Mouse (Mus musculus): ENCODE results near the gene Col4a1. TPM values are rescaled to one million over a fixed set of nuclear protein-coding genes. Genes with fewer than 3 reads are reported as not detected.

Col4a1 gene
- total RNA-seq, 1 experiment from 2014 or later = not detected

GRCm38 (mm10) chr8:11307451-11307850, 5.2 kb downstream of the Col4a1 start:
- ATAC-seq (ENCODE audit: extremely low read depth, insufficient number of reproducible peaks, low FRiP score, poor library complexity, severe bottlenecking) = no peak

GRCm38 (mm10) chr8:11305539-11305938, 7.1 kb downstream of the Col4a1 start:
- ATAC-seq (ENCODE audit: extremely low read depth, insufficient number of reproducible peaks, low FRiP score, poor library complexity, severe bottlenecking) = no peak

DNA sequence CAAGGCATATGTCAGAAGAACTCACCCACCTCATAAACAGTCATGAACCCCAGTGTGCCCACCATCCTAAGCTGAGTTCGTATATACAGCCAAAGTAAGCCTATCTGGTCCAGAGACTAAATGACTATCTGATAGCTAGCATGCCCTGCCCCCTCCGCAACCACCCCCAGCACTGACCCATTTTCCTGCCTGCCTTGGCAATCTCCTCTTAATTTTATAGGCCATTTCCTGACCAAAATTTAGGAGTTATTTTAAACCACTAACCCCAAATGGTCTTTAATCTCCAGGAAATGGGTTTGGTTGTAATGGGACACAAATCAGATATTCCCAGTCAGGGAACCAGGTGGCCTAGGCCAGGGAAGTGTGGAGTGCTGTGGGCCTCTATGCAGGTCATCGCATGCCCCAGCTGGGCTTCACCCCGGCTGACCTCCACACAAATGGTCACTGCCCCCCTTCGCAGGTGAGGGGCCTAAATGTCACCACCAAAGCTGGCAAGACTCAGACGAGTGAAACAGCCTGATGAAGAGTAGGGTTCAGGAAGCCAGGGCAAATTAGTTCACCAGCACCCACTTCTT, 8.5 kb downstream of the Col4a1 start:
- ATAC-seq (ENCODE audit: extremely low read depth, insufficient number of reproducible peaks, low FRiP score, poor library complexity, severe bottlenecking) = no peak

- no peak for ATAC-seq (ENCODE audit: extremely low read depth, insufficient number of reproducible peaks, low FRiP score, poor library complexity, severe bottlenecking)
Observed at GRCm38 (mm10) chr8:11300436-11300835, 12.2 kb downstream of the Col4a1 start.

DNA sequence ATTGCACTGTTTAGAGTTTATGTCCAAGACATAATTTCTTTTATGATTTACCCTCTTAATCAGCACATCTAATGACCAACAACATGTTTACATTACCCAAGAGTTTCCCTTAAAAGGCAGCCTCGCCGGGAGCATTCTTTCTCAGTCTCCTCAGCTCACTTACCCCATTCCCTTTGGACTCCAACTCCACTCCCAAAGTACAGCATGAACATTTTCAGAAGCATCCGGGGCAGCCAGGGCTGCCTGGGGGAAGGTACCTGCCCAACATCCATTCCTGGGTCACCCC, 13.4 kb downstream of the Col4a1 start:
- no peak for ATAC-seq (ENCODE audit: extremely low read depth, insufficient number of reproducible peaks, low FRiP score, poor library complexity, severe bottlenecking)

DNA sequence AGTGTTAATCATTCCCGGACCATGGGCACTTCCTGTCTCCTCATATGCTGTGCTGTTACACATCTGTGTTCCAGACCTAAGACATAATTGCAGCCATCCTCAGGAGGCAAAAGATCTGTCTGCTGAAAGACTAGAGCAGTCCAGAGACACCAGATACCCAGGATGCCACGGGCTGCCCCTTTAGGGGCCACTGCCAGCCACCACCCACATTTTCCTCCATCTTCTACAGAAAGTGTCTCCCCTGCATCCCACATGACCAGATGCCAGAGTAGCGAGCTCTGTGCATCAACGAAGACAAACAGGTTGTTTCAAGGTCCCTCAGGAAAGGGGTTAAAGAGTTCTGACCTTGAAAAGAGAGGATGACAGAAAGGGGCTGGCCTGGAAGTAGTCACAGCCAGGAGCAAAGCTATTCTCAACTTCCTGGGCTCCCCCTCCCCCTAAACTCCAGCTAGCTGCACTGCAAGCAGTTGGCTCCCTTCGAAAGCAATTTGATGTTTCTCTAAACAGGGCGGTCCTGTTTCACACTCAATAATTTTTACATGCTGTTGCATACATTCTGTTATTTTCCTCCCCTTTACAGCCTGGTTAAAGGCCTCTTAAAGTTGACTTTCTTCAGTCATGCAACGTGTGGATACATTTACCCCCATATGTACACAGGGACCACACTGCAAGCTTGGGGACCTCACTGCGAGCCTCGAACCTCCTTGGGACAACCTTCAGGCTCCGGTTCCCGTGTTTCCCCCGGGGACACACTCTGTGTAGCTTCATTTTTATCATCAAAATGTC, 13.9 kb downstream of the Col4a1 start:
- ATAC-seq (ENCODE audit: extremely low read depth, insufficient number of reproducible peaks, low FRiP score, poor library complexity, severe bottlenecking) = no peak

GRCm38 (mm10) chr8:11297141-11297838, 15.3 kb downstream of the Col4a1 start:
- no peak for ATAC-seq (ENCODE audit: extremely low read depth, insufficient number of reproducible peaks, low FRiP score, poor library complexity, severe bottlenecking)

DNA sequence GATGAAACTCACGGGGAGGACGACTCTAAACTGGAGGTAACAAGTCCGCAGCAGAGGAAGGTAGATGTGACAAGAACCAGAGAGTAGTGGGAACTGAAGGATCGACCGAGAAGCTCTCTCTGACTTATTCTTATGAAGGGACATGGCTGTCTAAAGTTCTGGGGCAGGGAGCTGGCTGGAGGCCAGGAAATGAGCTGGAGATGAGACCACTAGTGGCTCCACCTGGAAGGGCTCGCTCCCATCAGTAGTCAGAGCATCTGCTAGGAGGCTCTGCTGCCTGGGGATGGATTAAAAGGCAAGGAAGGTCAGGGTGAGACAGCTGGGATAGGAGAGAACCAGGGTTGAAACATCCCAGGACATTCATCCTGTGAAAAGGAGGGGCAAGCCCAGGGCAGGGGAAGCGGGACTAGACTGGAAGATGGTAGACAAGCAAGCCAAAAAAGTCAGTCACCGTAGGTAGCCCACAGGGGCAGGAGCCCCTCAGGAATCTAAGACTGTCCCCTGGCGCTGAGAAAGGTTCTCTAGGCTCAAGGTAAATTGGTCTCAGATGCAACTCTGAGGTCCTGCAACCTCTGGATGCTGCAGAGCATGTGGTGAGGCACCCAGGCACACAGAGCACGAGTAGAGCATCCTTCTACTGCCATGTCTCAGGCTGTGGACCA, 16.2 kb downstream of the Col4a1 start:
- ATAC-seq (ENCODE audit: extremely low read depth, insufficient number of reproducible peaks, low FRiP score, poor library complexity, severe bottlenecking) = no peak

- ATAC-seq (ENCODE audit: extremely low read depth, insufficient number of reproducible peaks, low FRiP score, poor library complexity, severe bottlenecking) = no peak
Observed at GRCm38 (mm10) chr8:11292611-11293010, 20.0 kb downstream of the Col4a1 start.

DNA sequence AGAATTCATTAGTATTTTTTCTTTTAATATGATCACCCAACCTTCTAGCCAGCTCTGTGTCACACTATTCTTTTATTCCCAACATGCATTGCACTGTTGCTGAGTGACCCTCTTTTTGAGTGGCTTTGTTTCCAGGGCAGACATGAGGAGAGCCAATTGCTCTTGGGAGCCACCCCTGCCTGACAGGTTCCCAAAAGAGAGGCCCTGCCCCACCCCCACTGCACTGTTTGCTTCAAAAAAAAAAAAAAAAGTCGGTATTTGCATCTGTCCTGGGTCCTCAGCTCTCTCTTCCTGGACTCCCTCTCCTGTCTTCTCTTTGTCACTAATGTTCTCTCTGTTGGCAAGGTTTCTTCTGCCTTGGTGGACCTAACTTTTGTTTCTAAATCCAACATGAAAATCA, 22.1 kb downstream of the Col4a1 start:
- no peak for ATAC-seq (ENCODE audit: extremely low read depth, insufficient number of reproducible peaks, low FRiP score, poor library complexity, severe bottlenecking)

- ATAC-seq (ENCODE audit: extremely low read depth, insufficient number of reproducible peaks, low FRiP score, poor library complexity, severe bottlenecking) = no peak
Observed at GRCm38 (mm10) chr8:11288286-11288685, 24.3 kb downstream of the Col4a1 start.

GRCm38 (mm10) chr8:11287139-11287538, 25.5 kb downstream of the Col4a1 start:
- ATAC-seq (ENCODE audit: extremely low read depth, insufficient number of reproducible peaks, low FRiP score, poor library complexity, severe bottlenecking) = no peak

DNA sequence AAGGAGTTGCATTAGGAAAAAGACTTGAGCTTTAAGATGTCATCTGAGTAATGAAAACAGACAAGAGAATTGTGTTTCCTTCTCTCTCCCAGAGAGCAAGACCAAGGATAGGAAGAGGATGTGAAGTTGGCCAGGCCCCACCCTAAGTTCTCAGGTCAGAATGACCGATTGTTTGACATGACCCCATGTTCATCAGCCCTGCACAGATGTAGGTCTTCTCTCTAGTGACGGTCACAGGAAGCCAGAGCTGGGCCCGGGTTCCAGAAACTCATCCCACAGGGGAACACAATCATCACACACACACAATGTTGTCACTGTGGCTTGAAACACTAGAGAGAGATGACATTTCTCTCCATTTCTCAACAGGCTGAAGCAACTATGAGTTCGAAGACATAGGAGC, 27.2 kb downstream of the Col4a1 start:
- ATAC-seq (ENCODE audit: extremely low read depth, insufficient number of reproducible peaks, low FRiP score, poor library complexity, severe bottlenecking) = no peak

- ATAC-seq (ENCODE audit: extremely low read depth, insufficient number of reproducible peaks, low FRiP score, poor library complexity, severe bottlenecking) = no peak
Observed at GRCm38 (mm10) chr8:11283217-11283616, 29.4 kb downstream of the Col4a1 start.

- no peak for ATAC-seq (ENCODE audit: extremely low read depth, insufficient number of reproducible peaks, low FRiP score, poor library complexity, severe bottlenecking)
Observed at GRCm38 (mm10) chr8:11282696-11283095, 29.9 kb downstream of the Col4a1 start.

DNA sequence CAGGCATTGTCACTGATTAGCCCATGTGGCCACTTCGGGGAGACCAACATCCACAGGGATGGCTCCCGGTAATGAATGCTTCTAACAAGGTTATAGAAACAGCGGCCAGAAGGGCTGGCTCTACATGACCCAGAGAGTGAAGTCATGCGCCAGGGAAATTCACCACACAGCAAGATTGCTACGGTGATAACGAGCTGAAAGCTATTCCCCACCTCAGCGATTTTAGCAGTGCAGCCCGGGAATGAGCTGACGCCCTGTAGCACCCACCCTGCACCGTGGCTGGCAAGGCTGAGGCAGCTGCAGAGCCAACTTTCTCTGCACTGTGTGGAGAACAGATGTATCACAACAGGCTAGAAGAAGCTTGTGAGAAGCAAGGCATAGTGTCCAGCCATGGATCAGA, 30.5 kb downstream of the Col4a1 start:
- no peak for ATAC-seq (ENCODE audit: extremely low read depth, insufficient number of reproducible peaks, low FRiP score, poor library complexity, severe bottlenecking)

DNA sequence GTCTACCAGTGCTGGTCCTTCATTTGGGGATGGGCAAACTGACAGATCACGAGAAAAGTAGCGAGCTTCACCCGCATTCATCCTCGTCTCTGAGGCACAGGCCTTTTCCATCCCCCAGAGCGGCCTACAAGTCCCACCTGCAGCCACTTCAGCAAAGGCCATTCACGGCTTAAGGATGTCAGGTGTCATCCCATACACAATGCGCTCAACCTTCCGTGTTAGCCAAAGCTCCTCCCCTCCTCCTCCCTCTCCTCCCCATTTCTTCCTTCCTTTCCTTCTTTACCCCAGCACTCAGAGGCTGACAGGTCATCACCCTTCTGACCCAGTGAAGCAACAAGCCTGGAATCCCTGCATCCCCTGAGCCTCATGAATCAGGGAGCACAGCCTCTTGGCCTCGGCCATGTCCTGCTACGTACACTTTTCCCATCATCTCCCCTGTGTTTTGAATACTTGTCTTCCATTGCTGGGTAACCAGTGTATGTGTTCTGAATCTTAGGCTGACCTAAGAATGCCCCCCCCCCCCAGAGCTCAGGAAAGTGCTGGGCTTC, 31.8 kb downstream of the Col4a1 start:
- no peak for ATAC-seq (ENCODE audit: extremely low read depth, insufficient number of reproducible peaks, low FRiP score, poor library complexity, severe bottlenecking)

DNA sequence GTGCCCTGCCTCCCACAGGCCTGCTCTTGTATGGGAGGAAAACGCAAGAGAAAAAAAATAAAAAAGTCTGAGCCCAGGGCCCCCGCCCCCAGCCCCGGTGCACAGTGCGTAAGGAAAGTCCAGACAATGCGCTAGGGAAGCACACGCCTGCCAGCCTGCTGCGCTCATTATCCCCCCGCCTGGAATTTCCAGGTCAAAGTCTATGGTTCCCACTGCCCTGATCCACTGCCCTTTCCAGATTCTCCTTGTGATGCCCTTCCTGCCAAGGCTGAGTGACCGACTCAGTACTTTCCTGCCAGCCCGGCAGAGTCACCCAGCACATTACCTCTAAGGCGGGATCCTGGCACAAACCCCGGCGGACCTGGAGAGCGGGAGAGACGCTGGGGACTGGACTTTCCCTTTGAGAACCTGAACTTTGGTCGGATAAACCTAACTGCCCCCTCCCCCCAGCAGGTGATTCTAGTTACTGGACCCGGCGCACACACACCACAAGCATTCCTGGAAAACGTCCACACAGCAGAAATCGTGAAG, 33.3 kb downstream of the Col4a1 start:
- no peak for ATAC-seq (ENCODE audit: extremely low read depth, insufficient number of reproducible peaks, low FRiP score, poor library complexity, severe bottlenecking)

DNA sequence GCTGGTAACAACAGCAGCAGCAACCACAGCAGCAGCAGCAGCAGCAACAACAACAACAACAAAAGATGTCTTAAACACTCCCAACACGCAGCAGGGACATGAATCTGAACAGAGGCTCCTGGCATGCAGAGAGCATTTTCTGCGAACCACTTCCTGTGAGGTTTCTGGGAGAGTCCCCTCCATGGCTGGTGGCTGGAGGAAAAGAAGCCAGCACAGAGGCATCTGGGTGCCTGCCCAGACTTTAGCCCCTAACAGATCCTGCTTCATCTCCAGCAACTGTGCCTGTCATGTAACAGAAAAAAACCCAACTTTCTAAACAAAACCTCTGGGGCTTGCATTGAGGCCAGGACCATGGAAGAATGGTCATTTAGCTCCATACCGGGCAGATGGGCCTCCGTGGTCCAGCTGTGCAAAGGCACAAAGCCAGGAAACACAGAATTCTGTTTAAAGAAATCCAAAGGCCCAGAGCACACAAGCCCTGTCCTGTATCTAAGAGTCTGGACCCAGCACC, 34.5 kb downstream of the Col4a1 start:
- ATAC-seq (ENCODE audit: extremely low read depth, insufficient number of reproducible peaks, low FRiP score, poor library complexity, severe bottlenecking) = no peak

All from neutrophil, adult 5-6 weeks (primary cell).